Mouse (Mus musculus) adrenal gland, postnatal 10 days (tissue): ENCODE data around the gene Esp3. TPM values are rescaled to one million over a fixed set of nuclear protein-coding genes. Genes with fewer than 3 reads are reported as not detected.
"Not testable (repeated sequence)": the region's sequence is repeated elsewhere in the genome, so short reads cannot be mapped to it uniquely, and the experiment has no call there.

Experiments
- DNase-seq: peaks from one replicate; pipeline ENCODE4 v3.0.0; 2021; ENCODE audit warnings: mixed read lengths
- long read RNA-seq, 2 experiments: library from polyadenylated mRNA; stranded (forward); transcript quantifications; one replicate each; pipeline ENCODE4 v2.0.0; 2021
- total RNA-seq, 2 experiments: library from RNA; stranded (reverse); gene quantifications; 2 replicates each; pipeline ENCODE4 v1.2.3; 2021

The Esp3 gene
- not detected for total RNA-seq
- long read RNA-seq, experiment 1: 0 reads
- long read RNA-seq, experiment 2: 0 reads

DNA sequence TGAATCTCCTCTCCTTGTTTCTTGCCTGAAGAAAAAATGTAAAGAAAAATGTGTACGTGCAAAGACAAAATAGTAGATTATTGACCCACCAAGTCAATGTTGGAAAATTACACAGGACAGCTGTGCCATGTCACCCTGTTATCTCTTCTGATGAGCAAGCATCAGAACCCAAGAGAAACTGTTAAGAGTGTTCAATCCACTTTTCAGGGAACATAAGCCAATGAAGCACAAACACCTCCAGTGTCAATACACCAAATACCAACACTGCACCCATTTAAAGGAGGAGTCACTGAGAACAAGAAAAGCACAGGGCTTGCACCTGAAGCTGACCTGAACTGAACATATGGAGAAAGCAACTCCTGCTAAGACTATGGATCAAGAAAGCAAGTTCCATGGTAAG, at the start of gene Esp3:
Gene Esp3 (plus strand): TSS at position 301 of the 400 bp plus-strand sequence.
- DNase-seq: not testable (repeated sequence)

DNA sequence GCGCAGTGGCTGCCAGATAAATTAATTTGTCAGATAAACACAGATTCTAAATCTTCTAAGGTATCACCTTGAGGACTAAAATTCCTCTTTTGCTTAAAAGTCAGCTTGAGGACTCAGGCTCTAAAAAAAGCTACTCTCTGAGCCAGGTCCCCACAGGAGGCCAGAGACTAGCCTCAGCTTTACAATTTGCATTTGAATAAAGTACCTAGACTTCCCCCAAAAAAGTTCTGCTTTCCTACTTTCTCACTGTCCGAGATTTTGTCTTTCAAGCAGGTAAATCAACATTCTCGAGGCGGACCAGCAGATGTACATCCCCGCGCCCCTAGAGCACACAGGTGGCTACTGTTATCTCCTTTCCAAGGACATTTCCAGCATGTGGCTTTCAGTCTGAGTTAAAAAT, 48.0 kb upstream of the Esp3 start:
- DNase-seq: not testable (repeated sequence)

DNA sequence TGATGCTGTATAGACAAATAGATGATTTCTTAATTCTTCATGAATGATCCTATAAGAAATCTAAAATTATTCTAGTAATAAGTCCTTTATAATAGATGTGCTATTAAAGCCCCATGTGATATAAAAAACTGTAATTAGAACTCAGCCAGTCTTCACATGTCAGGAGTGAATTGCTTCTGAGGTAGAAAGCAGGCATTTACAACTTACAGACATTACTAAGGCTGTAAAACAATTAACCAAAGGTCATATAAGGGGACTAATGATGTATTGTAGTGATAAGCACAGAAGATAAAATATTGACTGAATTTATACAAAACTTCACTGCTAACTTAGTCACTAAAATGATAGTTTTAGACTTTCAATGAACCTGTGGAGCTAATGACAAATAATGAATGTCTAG, 40.6 kb upstream of the Esp3 start:
- no peak for DNase-seq

DNA sequence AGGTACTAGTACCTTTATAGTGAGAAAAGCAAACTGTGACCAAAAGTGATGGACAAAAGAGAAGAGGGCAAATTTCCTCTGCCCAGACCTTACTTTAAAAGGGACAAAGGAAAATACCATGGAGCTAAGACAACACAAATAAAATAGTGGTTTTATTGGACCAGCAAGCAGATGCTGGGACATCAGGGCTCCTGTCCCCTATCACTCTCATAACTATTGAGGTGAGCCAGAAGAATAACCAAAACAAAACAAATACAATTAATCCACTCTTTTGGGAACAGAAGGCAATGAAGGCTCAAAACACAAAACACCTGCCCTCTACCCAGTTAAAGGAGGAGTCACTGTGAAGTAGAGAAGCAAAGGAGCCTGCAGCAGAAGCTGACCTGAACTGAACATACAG, 33.6 kb upstream of the Esp3 start, which contains the start of gene Esp4:
Gene Esp4 (plus strand): TSS at position 301 of the 400 bp plus-strand sequence.
- no peak for DNase-seq

DNA sequence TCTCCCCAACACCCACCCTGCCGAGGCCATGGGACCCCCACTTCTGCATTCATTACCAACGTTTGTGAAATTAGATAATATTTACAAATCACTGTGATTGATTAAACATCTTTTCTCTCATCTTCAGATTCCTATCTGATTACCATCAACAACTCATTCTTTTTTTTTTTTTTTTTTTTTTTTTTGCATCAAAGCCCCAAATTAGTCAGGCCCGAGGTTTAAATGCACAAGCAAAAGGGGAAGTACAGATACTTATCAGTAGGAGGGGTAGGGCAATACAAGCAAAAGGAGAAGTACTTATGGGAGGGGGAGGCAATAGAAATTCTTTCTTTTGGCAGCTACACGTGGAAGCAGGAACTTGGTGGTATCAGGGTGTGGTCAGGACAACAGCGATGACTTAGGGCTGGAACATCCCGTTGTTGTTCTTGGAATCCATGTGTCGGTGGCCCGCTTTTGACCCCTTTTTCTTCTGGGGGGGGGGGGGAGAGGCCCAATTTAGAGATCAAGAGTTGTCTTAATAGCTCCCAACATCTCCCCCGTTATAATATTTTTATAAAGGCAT, 30.3 kb downstream of the Esp3 start:
- DNase-seq: not testable (repeated sequence)

DNA sequence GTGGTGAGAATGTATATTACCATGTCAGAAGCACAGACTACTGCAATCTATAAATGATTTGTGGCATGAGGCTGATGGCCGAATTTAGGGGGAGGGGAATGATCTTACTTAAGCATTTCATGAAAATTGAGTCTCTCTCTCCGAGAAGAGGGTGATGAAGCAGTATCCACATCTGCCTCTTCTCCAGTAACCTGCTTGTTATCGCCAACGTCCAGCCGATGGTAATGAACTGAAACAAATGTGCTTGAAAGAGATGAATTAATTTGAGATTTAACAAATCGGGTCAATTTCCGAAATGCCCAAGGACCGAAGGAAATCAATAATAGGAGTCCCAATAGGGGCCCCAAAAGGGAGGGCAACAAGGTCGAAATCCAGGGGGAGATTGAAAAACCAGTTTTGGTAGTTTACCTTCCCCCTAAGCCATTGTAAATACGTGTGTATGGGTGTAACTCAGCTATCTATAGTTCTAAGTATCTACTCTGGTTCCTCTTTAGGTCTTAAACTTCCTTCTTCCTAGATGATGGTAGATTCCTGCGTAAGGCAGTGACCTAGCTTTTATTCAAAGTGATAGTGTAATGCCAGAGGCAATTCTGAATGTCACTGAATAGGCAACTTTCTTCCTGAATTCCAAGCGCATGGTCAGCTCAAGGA, 31.4 kb downstream of the Esp3 start:
- DNase-seq: not testable (repeated sequence)

Other genes with a start within 250 kb of the Esp3 start
- gene Esp8, start 112.1 kb upstream of the Esp3 start, total RNA-seq: not detected
- not detected for gene Esp6, start 70.6 kb upstream of the Esp3 start, total RNA-seq
- gene Esp4, start 33.5 kb upstream of the Esp3 start, total RNA-seq: not detected
- gene Esp1, start 95.0 kb downstream of the Esp3 start, total RNA-seq: not detected
- gene Crisp2, start 174.9 kb downstream of the Esp3 start, total RNA-seq: not detected
- 1 to 10 TPM; 1.8 to 3.1 TPM for gene Rhag, start 179.1 kb downstream of the Esp3 start, total RNA-seq
- 1 to 10 TPM; 1.6 to 1.7 TPM for gene 9130008F23Rik, start 248.5 kb downstream of the Esp3 start, total RNA-seq